Mouse (Mus musculus) MEL (cell line): Measurements from ENCODE around the gene Gfap. TPM values are rescaled to one million over a fixed set of nuclear protein-coding genes. Genes with fewer than 3 reads are reported as not detected.
A peak's percentile ranks its signal among the peaks of the same experiment; 100 is the strongest.

ENCODE experiments used
- DNase-seq: peaks from one replicate; pipeline ENCODE4 v3.0.0; 2011; ENCODE audit warnings: low read depth, low spot score
- H3K27ac ChIP-seq: 2 replicates; pipeline ENCODE4 v1.5.1; 2012; ENCODE audit warnings: low read depth, mild to moderate bottlenecking, control low read depth, low read length, moderate library complexity; ENCODE audit not compliant: control insufficient read depth
- H3K27me3 ChIP-seq, 2 experiments: fragments of 150-350 bp in 1 of 2; sonication (generic) in 1 of 2; 2 replicates each; pipeline ENCODE4 v1.6.1; 2012; ENCODE audit warnings: low read length in 2 of 2, mild to moderate bottlenecking in 2 of 2, improper control_type of control experiment in 1 of 2, moderate library complexity in 1 of 2; ENCODE audit not compliant: insufficient read depth in 2 of 2, control insufficient read depth in 1 of 2
- H3K36me3 ChIP-seq, 2 experiments: 2 replicates each; pipeline ENCODE4 v1.6.1; 2012 to 2014; ENCODE audit warnings: low read length in 2 of 2, improper control_type of control experiment in 1 of 2, inconsistent platforms in 1 of 2, mild to moderate bottlenecking in 1 of 2; ENCODE audit not compliant: insufficient read depth in 2 of 2, control insufficient read depth in 1 of 2
- H3K4me1 ChIP-seq, 2 experiments: fragments of 150-350 bp in 1 of 2; sonication (generic) in 1 of 2; 2 replicates each; pipeline ENCODE4 v1.6.1; 2012; ENCODE audit warnings: low read length in 2 of 2, improper control_type of control experiment in 1 of 2, mild to moderate bottlenecking in 1 of 2; ENCODE audit not compliant: insufficient read depth in 2 of 2, control insufficient read depth in 1 of 2
- H3K4me3 ChIP-seq, 2 experiments: fragments of 150-350 bp in 1 of 2; sonication (generic) in 1 of 2; 2 replicates each; pipeline ENCODE4 v1.5.1; 2012; ENCODE audit warnings: low read depth in 2 of 2, low read length in 2 of 2, mild to moderate bottlenecking in 2 of 2, moderate library complexity in 2 of 2, control low read depth in 1 of 2, improper control_type of control experiment in 1 of 2; ENCODE audit not compliant: control insufficient read depth in 1 of 2, insufficient read depth in 1 of 2
- H3K79me2 ChIP-seq: 2 replicates; pipeline ENCODE4 v1.6.1; 2012; ENCODE audit warnings: mild to moderate bottlenecking, low read length, moderate library complexity; ENCODE audit not compliant: control insufficient read depth, poor library complexity, insufficient read depth
- H3K9ac ChIP-seq: 2 replicates; pipeline ENCODE4 v1.6.1; 2012; ENCODE audit warnings: low read depth, mild to moderate bottlenecking, control low read depth, low read length, moderate library complexity; ENCODE audit not compliant: control insufficient read depth, poor library complexity, severe bottlenecking
- H3K9me3 ChIP-seq: fragments of 150-350 bp; sonication (generic); replicated peaks from 2 replicates; pipeline ENCODE4 v1.6.1; 2012; ENCODE audit warnings: mild to moderate bottlenecking, low read length, improper control_type of control experiment, moderate library complexity; ENCODE audit not compliant: insufficient read depth
- CHD1 ChIP-seq: IDR thresholded peaks from 2 replicates; pipeline ENCODE4 v1.6.1; 2012; ENCODE audit warnings: low read depth, mild to moderate bottlenecking, inconsistent platforms, low read length, improper control_type of control experiment
- CTCF ChIP-seq, 3 experiments: IDR thresholded peaks in 2 of 3; conservative IDR thresholded peaks in 1 of 3; 2 replicates each; pipeline ENCODE4 v1.5.1; 2011 to 2012; ENCODE audit warnings: low read length in 3 of 3, low read depth in 2 of 3, mild to moderate bottlenecking in 2 of 3, improper control_type of control experiment in 1 of 3, inconsistent platforms in 1 of 3, mixed read lengths in 1 of 3, moderate library complexity in 1 of 3; ENCODE audit not compliant: control insufficient read depth in 1 of 3, insufficient read depth in 1 of 3, poor library complexity in 1 of 3, severe bottlenecking in 1 of 3
- ELF1 ChIP-seq: IDR thresholded peaks from 2 replicates; pipeline ENCODE4 v1.6.1; 2014; ENCODE audit warnings: low read depth, mild to moderate bottlenecking, inconsistent platforms, low read length, improper control_type of control experiment, moderate library complexity
- EP300 ChIP-seq, 2 experiments: IDR thresholded peaks; 2 replicates each; pipeline ENCODE4 v1.6.1; 2011; ENCODE audit warnings: improper control_type of control experiment in 2 of 2, low read length in 2 of 2, low read depth in 1 of 2, mild to moderate bottlenecking in 1 of 2
- ETS1 ChIP-seq: IDR thresholded peaks from 2 replicates; pipeline ENCODE4 v1.6.1; 2012; ENCODE audit warnings: low read depth, mild to moderate bottlenecking, inconsistent platforms, low read length, improper control_type of control experiment, moderate library complexity
- GABPA ChIP-seq: IDR thresholded peaks from 2 replicates; pipeline ENCODE4 v1.6.1; 2012; ENCODE audit warnings: low read depth, mild to moderate bottlenecking, inconsistent platforms, low read length, improper control_type of control experiment, moderate library complexity
- JUND ChIP-seq: IDR thresholded peaks from 2 replicates; pipeline ENCODE4 v1.6.1; 2011; ENCODE audit warnings: low read depth, mild to moderate bottlenecking, improper control_type of control experiment, low read length
- KAT2A ChIP-seq: conservative IDR thresholded peaks from 2 replicates; pipeline ENCODE4 v1.6.1; 2012; ENCODE audit warnings: low read depth, low read length, improper control_type of control experiment, inconsistent platforms
- MAX ChIP-seq: IDR thresholded peaks from 2 replicates; pipeline ENCODE4 v1.6.1; 2011; ENCODE audit warnings: low read length, improper control_type of control experiment
- MXI1 ChIP-seq: IDR thresholded peaks from 2 replicates; pipeline ENCODE4 v1.6.1; 2011; ENCODE audit warnings: mild to moderate bottlenecking, low read depth, low read length, improper control_type of control experiment
- NELFE ChIP-seq: IDR thresholded peaks from 2 replicates; pipeline ENCODE4 v1.6.1; 2011; ENCODE audit warnings: low read depth, low read length, improper control_type of control experiment
- POLR2A ChIP-seq, 2 experiments: IDR thresholded peaks; 2 replicates each; pipeline ENCODE4 v1.6.1; 2011 to 2012; ENCODE audit warnings: low read length in 2 of 2, mild to moderate bottlenecking in 2 of 2, control low read depth in 1 of 2, improper control_type of control experiment in 1 of 2, low read depth in 1 of 2, moderate library complexity in 1 of 2; ENCODE audit not compliant: control insufficient read depth in 1 of 2, insufficient read depth in 1 of 2, poor library complexity in 1 of 2
- POLR2AphosphoS2 ChIP-seq: IDR thresholded peaks from 2 replicates; pipeline ENCODE4 v1.6.1; 2011; ENCODE audit warnings: low read length, improper control_type of control experiment
- RAD21 ChIP-seq: IDR thresholded peaks from 2 replicates; pipeline ENCODE4 v1.6.1; 2011; ENCODE audit warnings: mild to moderate bottlenecking, low read depth, low read length, improper control_type of control experiment
- RCOR1 ChIP-seq: IDR thresholded peaks from 2 replicates; pipeline ENCODE4 v1.6.1; 2012; ENCODE audit warnings: low read depth, mild to moderate bottlenecking, inconsistent platforms, low read length, improper control_type of control experiment
- SMC3 ChIP-seq: IDR thresholded peaks from 2 replicates; pipeline ENCODE4 v1.6.1; 2011; ENCODE audit warnings: low read depth, low read length, improper control_type of control experiment
- TAL1 ChIP-seq: IDR thresholded peaks from 2 replicates; pipeline ENCODE4 v1.6.1; 2012; ENCODE audit warnings: mild to moderate bottlenecking, inconsistent platforms, low read length, moderate library complexity, mixed read lengths
- UBTF ChIP-seq: IDR thresholded peaks from 2 replicates; pipeline ENCODE4 v1.6.1; 2012; ENCODE audit warnings: low read depth, mild to moderate bottlenecking, inconsistent platforms, low read length, improper control_type of control experiment, moderate library complexity, borderline replicate concordance; ENCODE audit not compliant: insufficient read depth
- ZC3H11A ChIP-seq: IDR thresholded peaks from 2 replicates; pipeline ENCODE4 v1.6.1; 2012; ENCODE audit warnings: low read depth, mild to moderate bottlenecking, inconsistent platforms, low read length, improper control_type of control experiment
- ZMIZ1 ChIP-seq: IDR thresholded peaks from 2 replicates; pipeline ENCODE4 v1.6.1; 2012; ENCODE audit warnings: low read depth, mild to moderate bottlenecking, inconsistent platforms, low read length, improper control_type of control experiment, moderate library complexity
- ZNF384 ChIP-seq: IDR thresholded peaks from 2 replicates; pipeline ENCODE4 v1.6.1; 2012; ENCODE audit warnings: low read depth, mild to moderate bottlenecking, inconsistent platforms, low read length, improper control_type of control experiment
- polyA plus RNA-seq, 2 experiments: library from polyadenylated mRNA; stranded (reverse) in 1 of 2; unstranded in 1 of 2; fragments of >175 nt in 1 of 2; fragments of >200 nt in 1 of 2; gene quantifications; 2 replicates each; pipeline versions ENCODE4 v1.2.1 to v1.2.4; 2012; ENCODE audit warnings: low replicate concordance in 2 of 2, low read depth in 1 of 2; ENCODE audit not compliant: insufficient read length in 2 of 2, insufficient read depth in 1 of 2, missing spikeins in 1 of 2
- total RNA-seq: library from RNA; depleted of rRNA; stranded (reverse); fragments of 300-350 nt; gene quantifications from 2 replicates; pipeline ENCODE4 v1.2.3, GENCODE M21; 2012; rRNA removed

Gene Gfap
- total RNA-seq (1.3 and 2.0 TPM in 2 replicates), polyA plus RNA-seq (1 to 10 TPM in 1 of 2 experiments, not detected in 1; 2.5 TPM)

- Histone ChIP-seq H3K4me3 (no peak within 1 kb of the TSS; a peak in 1 of 4 replicates), H3K9ac (no peak within 1 kb of the TSS), H3K4me1 (peaks cover 0 to 6% of the 10 kb centered on the region in 2 experiments; a peak in 3 of 4 replicates), H3K27ac (no peak within 1 kb of the TSS), H3K36me3 (peaks cover 0 to 2% of the 10 kb centered on the region in 2 experiments; a peak in 2 of 4 replicates), H3K79me2 (no peaks in the 10 kb centered on the region), H3K27me3 (no peaks in the 10 kb centered on the region), H3K9me3 (no peaks in the 10 kb centered on the region)
- TF ChIP-seq KAT2A, result no peak
- peak; percentile 82 for TF ChIP-seq RAD21
- peak; percentile 77 for TF ChIP-seq SMC3
- TF ChIP-seq POLR2AphosphoS2, result no peak
- no peak for TF ChIP-seq ZMIZ1
- peak; percentile 92 to 99 (median 96) for TF ChIP-seq CTCF (IDR thresholded peaks at IDR 0.05 in 2 of 3, conservative IDR thresholded peaks at IDR 0.05 in 1 of 3; ENCODE audit: control insufficient read depth in 1 of 3, insufficient read depth in 1 of 3, low read depth in 2 of 3, low read length in 3 of 3, poor library complexity in 1 of 3, severe bottlenecking in 1 of 3)
- TF ChIP-seq GABPA, result no peak
- TF ChIP-seq ELF1, result peak; percentile 4; the same call in 1 of the 2 replicates
- TF ChIP-seq ZC3H11A, result peak; percentile 68
- no peak for TF ChIP-seq JUND
- DNase-seq, result peak; percentile 85
These were observed at the start of gene Gfap for GRCm38 (mm10) chr11:102900763-102901162. Gene Gfap, minus strand, starts transcription at chr11:102900912.

- Histone ChIP-seq H3K9me3 (no peaks in the 10 kb centered on the region), H3K27me3 (peaks cover 13 to 14% of the 10 kb centered on the region in 2 experiments), H3K79me2 (no peaks in the 10 kb centered on the region)
- TF ChIP-seq TAL1, result no peak
- TF ChIP-seq ELF1, result no peak
- TF ChIP-seq GABPA, result no peak
- no peak for TF ChIP-seq ZC3H11A
- TF ChIP-seq SMC3, result no peak
- TF ChIP-seq MXI1, result no peak
- TF ChIP-seq CTCF (IDR thresholded peaks at IDR 0.05 in 2 of 3, conservative IDR thresholded peaks at IDR 0.05 in 1 of 3; ENCODE audit: control insufficient read depth in 1 of 3, insufficient read depth in 1 of 3, low read depth in 2 of 3, low read length in 3 of 3, poor library complexity in 1 of 3, severe bottlenecking in 1 of 3), result no peak
- TF ChIP-seq NELFE, result no peak
- no peak for TF ChIP-seq JUND
- no peak for TF ChIP-seq POLR2A (IDR thresholded peaks at IDR 0.05; ENCODE audit: control insufficient read depth in 1 of 2, insufficient read depth in 1 of 2, low read depth in 1 of 2, low read length in 2 of 2, poor library complexity in 1 of 2)
- TF ChIP-seq CHD1, result no peak
- no peak for TF ChIP-seq MAX
- no peak for TF ChIP-seq EP300 (IDR thresholded peaks at IDR 0.05; ENCODE audit: low read depth in 1 of 2, low read length in 2 of 2)
- no peak for TF ChIP-seq RCOR1
- TF ChIP-seq UBTF, result no peak
- TF ChIP-seq ZNF384, result no peak
- TF ChIP-seq ETS1, result no peak
- TF ChIP-seq RAD21, result no peak
- TF ChIP-seq, all 39 proteins: peak for 0
- no peak overlapping the region for H3K27ac ChIP-seq
- H3K4me1 ChIP-seq, result no peaks in the 10 kb centered on the region
- no peak for DNase-seq
- no peak overlapping the region for H3K4me3 ChIP-seq
- no peak overlapping the region for H3K9ac ChIP-seq
- no peaks in the 10 kb centered on the region for H3K36me3 ChIP-seq
These were observed 47.6 kb upstream of the Gfap start for GRCm38 (mm10) chr11:102948043-102948961.
